In the genomic region with DNA sequence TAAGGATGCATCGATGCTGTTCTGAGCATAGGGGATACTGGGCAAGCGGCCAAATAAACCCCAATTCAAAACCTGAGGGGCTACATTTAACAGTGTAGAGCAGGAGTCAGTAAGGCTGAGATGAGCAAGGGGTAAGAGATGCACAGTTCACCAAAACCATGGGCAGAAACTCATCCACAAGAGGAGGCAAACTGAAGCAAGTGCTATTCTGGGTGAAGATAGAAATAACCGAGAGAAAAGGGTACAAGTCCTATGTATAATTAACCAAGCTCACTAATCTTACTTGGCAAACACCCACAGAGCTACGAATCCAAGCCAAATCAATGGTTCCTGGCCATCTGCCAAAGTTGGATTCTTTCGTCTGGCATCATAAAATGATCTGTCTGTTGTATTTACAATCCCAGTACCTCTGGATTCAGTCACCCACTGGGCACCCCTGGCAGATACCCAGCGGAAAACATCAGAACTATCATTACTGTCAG, we compare ENCODE assay signal across 9 mouse cellular contexts. TPM values are rescaled to one million over a fixed set of nuclear protein-coding genes. Genes with fewer than 3 reads are reported as not detected.
DNase-seq lines count a peak whose midpoint lies in the region; ATAC-seq lines count a peak whose summit lies in the region.
"Had no signal": no experiment of that assay in that cellular context is flagged by ENCODE, and none has a peak within 500 bp of the region (broad histone marks: within the 10 kb centered on the region; RNA-seq: fewer than 3 reads in every experiment).

No protein-coding gene starts in this region.

- H3K4me3 ChIP-seq in heart, embryonic 16.5 days (ENCODE audit: low read length) = peak overlapping the region; percentile 15
- peak overlapping the region; percentile 11; the same call in 1 of the 2 replicates for H3K4me3 ChIP-seq in kidney, embryonic 16.5 days (ENCODE audit: low read length)
- H3K4me3 ChIP-seq in stomach, embryonic 15.5 days (replicated peaks) = no peak overlapping the region
- H3K4me3 ChIP-seq: embryonic facial prominence, embryonic 12.5 days had no signal

- intact Hi-C loops in heart, postnatal 14 days (cut with DNase I) = no loop called here

- no peaks in the 10 kb centered on the region for H3K27me3 ChIP-seq in heart, embryonic 16.5 days (ENCODE audit: control insufficient read depth, insufficient read depth, low read length)
- H3K27me3 ChIP-seq in kidney, embryonic 16.5 days (ENCODE audit: insufficient read depth, low read length) = peaks cover 7% of the 10 kb centered on the region; the same call in 1 of the 2 replicates
- no peaks in the 10 kb centered on the region for H3K27me3 ChIP-seq in stomach, embryonic 15.5 days (replicated peaks)

- H3K9ac ChIP-seq in heart, embryonic 16.5 days (ENCODE audit: low read length) = peak overlapping the region; percentile 48; the same call in 1 of the 2 replicates
- H3K9ac ChIP-seq in kidney, embryonic 16.5 days (replicated peaks; ENCODE audit: low read length) = no peak overlapping the region
- no peak overlapping the region for H3K9ac ChIP-seq in stomach, embryonic 15.5 days
- H3K9ac ChIP-seq: embryonic facial prominence, embryonic 12.5 days had no signal

- H3K9me3 ChIP-seq in heart, embryonic 16.5 days (replicated peaks; ENCODE audit: control insufficient read depth, low read length) = no peaks in the 10 kb centered on the region
- H3K9me3 ChIP-seq in kidney, embryonic 16.5 days (ENCODE audit: low read length) = no peaks in the 10 kb centered on the region
- H3K9me3 ChIP-seq in stomach, embryonic 15.5 days = no peaks in the 10 kb centered on the region
- H3K9me3 ChIP-seq: embryonic facial prominence, embryonic 12.5 days had no signal

- ATAC-seq in heart, embryonic 16.5 days (replicated peaks; ENCODE audit: extremely low read depth, insufficient read depth, low FRiP score) = no peak
- no peak for ATAC-seq in kidney, embryonic 16.5 days (ENCODE audit: low FRiP score, low TSS enrichment)
- ATAC-seq in stomach, embryonic 15.5 days (ENCODE audit: insufficient read depth, low FRiP score, low read depth) = no peak

- peak overlapping the region; percentile 80 for H3K27ac ChIP-seq in heart, embryonic 16.5 days (ENCODE audit: low read length)
- H3K27ac ChIP-seq in kidney, embryonic 16.5 days (ENCODE audit: low read length) = no peak overlapping the region
- H3K27ac ChIP-seq in stomach, embryonic 15.5 days = peak overlapping the region; percentile 60
- H3K27ac ChIP-seq: embryonic facial prominence, embryonic 12.5 days had no signal

- no peaks in the 10 kb centered on the region for H3K36me3 ChIP-seq in heart, embryonic 16.5 days (ENCODE audit: control insufficient read depth, insufficient read depth)
- no peaks in the 10 kb centered on the region for H3K36me3 ChIP-seq in kidney, embryonic 16.5 days (ENCODE audit: insufficient read depth, low read length)
- no peaks in the 10 kb centered on the region for H3K36me3 ChIP-seq in stomach, embryonic 15.5 days
- H3K36me3 ChIP-seq: embryonic facial prominence, embryonic 12.5 days had no signal

- no peak for DNase-seq in heart, postnatal 14 days
- peak; percentile 28 to 41 for DNase-seq in right cerebral cortex, adult 2 months (ENCODE audit: low spot score in 2 of 2)
- DNase-seq in right cerebral cortex, postnatal 25 days = no peak
- DNase-seq in thymus, postnatal 14 days = no peak
- DNase-seq in B cell, adult 2 months = no peak

- peak overlapping the region; percentile 55 for H3K4me2 ChIP-seq in heart, embryonic 16.5 days (ENCODE audit: low read depth, low read length)
- H3K4me2 ChIP-seq in kidney, embryonic 16.5 days (replicated peaks; ENCODE audit: low read depth, low read length) = peak overlapping the region; percentile 21; the same call in 1 of the 2 replicates
- H3K4me2 ChIP-seq in stomach, embryonic 15.5 days = peak overlapping the region; percentile 44
- H3K4me2 ChIP-seq: embryonic facial prominence, embryonic 12.5 days had no signal

- 37% methylated on average over 6 of the region's 6 CpGs for WGBS in heart, embryonic 16.5 days
- 57% methylated on average over 6 of the region's 6 CpGs for WGBS in kidney, embryonic 16.5 days
- 37% methylated on average over 6 of the region's 6 CpGs for WGBS in stomach, embryonic 15.5 days

- peaks cover 59% of the 10 kb centered on the region for H3K4me1 ChIP-seq in heart, embryonic 16.5 days (ENCODE audit: control insufficient read depth, insufficient read depth, low read length)
- H3K4me1 ChIP-seq in kidney, embryonic 16.5 days (ENCODE audit: insufficient read depth, low read length) = peaks cover 29% of the 10 kb centered on the region
- H3K4me1 ChIP-seq in stomach, embryonic 15.5 days = peaks cover 54% of the 10 kb centered on the region

RNA-seq across cellular contexts. Expression of a gene that starts 6.3 kb away (rescaled TPM):
- 30.5 and 31.4 TPM in 2 replicates for polyA plus RNA-seq in heart, embryonic 16.5 days (2015; fragmentation: Nextera tagmentation; extraction: Ambion mirVana)
- 10 to 100 TPM; 65.7 to 75.7 TPM for total RNA-seq in heart, postnatal 14 days (2021)
- 15.4 and 15.5 TPM in 2 replicates for polyA plus RNA-seq in kidney, embryonic 16.5 days (2015; fragmentation: Nextera tagmentation; extraction: Ambion mirVana)
- polyA plus RNA-seq in stomach, embryonic 15.5 days (2015; fragmentation: Nextera tagmentation; extraction: Ambion mirVana) = 52.5 and 53.4 TPM in 2 replicates

Comparison
In these comparisons a context has a peak if more than half of its experiments do, and no peak if none do; other contexts are left out.
1. DNase-seq: peak in right cerebral cortex, adult 2 months (2 of 2); none in heart, postnatal 14 days (0 of 2), right cerebral cortex, postnatal 25 days (single experiment), thymus, postnatal 14 days (single experiment) and B cell, adult 2 months (0 of 2).
2. Peak in every context shown above with its lines, with median percentiles within 50 percentile points of each other: H3K4me2 ChIP-seq.